Mouse (Mus musculus): ENCODE results near the gene Maml2. TPM values are rescaled to one million over a fixed set of nuclear protein-coding genes. Genes with fewer than 3 reads are reported as not detected.

Maml2 gene
- polyA plus RNA-seq, 1 experiment from 2014 or later = 10.7 TPM

- Histone ChIP-seq H3K27me3 (ENCODE audit: control insufficient read depth, insufficient read depth, low read length) (no peaks in the 10 kb centered on the region), H3K9me3 (ENCODE audit: control insufficient read depth, low read length) (no peaks in the 10 kb centered on the region), H3K4me2 (replicated peaks; ENCODE audit: low read depth, low read length) (no peak overlapping the region), H3K4me3 (ENCODE audit: low read length) (no peak overlapping the region), H3K4me1 (ENCODE audit: control insufficient read depth, insufficient read depth, low read length) (no peaks in the 10 kb centered on the region; the same call in 1 of the 2 replicates), H3K36me3 (ENCODE audit: control insufficient read depth, insufficient read depth, low read length) (no peaks in the 10 kb centered on the region), H3K27ac (ENCODE audit: low read depth, low read length) (no peak overlapping the region), H3K9ac (ENCODE audit: low read depth, low read length) (no peak overlapping the region)
- peak; percentile 57; the same call in 1 of the 2 replicates for ATAC-seq (ENCODE audit: low FRiP score, low TSS enrichment)
- WGBS = 85% methylated on average over 3 of the region's 3 CpGs
These were observed 324.2 kb downstream of the Maml2 start for GRCm38 (mm10) chr9:13621941-13622340.

DNA sequence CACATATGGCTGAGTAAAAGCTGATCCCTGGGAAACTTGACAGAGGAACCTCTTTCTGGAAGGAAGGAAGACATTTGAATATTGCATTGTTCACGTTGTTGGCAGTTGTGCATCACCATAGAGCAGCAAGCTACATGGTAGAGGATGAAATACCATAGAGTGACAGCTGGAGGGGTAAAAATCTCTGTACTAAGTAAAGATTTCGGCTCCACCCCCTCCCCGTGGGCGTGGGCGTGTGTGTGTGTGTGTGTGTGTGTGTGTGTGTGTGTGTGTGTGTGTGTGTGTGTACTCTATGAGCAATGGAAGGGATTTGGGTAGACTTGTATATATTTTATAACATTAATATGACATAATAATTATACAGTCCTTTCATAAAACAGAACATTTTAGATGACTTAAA lies 324.7 kb downstream of the Maml2 start:
- H3K9ac ChIP-seq (ENCODE audit: low read depth, low read length) = no peak overlapping the region
- no peak overlapping the region for H3K4me2 ChIP-seq (replicated peaks; ENCODE audit: low read depth, low read length)
- H3K4me1 ChIP-seq (ENCODE audit: control insufficient read depth, insufficient read depth, low read length) = no peaks in the 10 kb centered on the region; the same call in 1 of the 2 replicates
- no peaks in the 10 kb centered on the region for H3K36me3 ChIP-seq (ENCODE audit: control insufficient read depth, insufficient read depth, low read length)
- ATAC-seq (ENCODE audit: low FRiP score, low TSS enrichment) = no peak
- 84% methylated on average over 5 of the region's 5 CpGs for WGBS
- no peak overlapping the region for H3K27ac ChIP-seq (ENCODE audit: low read depth, low read length)
- no peak overlapping the region for H3K4me3 ChIP-seq (ENCODE audit: low read length)
- H3K27me3 ChIP-seq (ENCODE audit: control insufficient read depth, insufficient read depth, low read length) = no peaks in the 10 kb centered on the region
- H3K9me3 ChIP-seq (ENCODE audit: control insufficient read depth, low read length) = no peaks in the 10 kb centered on the region

DNA sequence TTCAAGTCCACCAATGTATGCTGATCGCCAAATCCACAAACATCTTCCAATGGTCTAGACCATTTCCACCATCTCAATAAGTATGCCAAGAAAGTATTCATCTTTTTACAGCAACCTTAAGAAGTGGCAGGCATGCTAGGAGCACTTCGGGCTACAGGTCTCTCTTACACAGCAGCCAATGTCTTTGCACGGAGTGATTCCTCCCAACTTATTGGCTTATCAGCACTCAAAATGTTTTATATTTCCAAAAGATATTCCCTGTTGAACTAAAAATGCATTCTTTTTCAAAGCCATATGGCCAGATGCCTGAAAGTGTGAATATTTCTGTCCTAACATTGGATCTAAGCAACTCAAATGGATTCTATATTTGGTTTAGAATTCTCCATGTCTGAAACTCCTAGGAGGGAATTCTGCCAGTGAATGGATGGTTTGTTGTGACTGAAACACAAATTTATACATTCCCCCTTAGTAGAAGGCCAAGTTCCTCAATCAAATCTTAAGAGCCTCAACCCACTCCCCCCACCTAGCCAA lies 326.2 kb downstream of the Maml2 start:
- no peaks in the 10 kb centered on the region for H3K4me1 ChIP-seq (ENCODE audit: control insufficient read depth, insufficient read depth, low read length)
- no peak overlapping the region for H3K4me2 ChIP-seq (replicated peaks; ENCODE audit: low read depth, low read length)
- H3K9me3 ChIP-seq (ENCODE audit: control insufficient read depth, low read length) = no peaks in the 10 kb centered on the region
- H3K9ac ChIP-seq (ENCODE audit: low read depth, low read length) = no peak overlapping the region
- 98% methylated on average over 3 of the region's 3 CpGs for WGBS
- no peak overlapping the region for H3K4me3 ChIP-seq (ENCODE audit: low read length)
- H3K36me3 ChIP-seq (ENCODE audit: control insufficient read depth, insufficient read depth, low read length) = no peaks in the 10 kb centered on the region
- H3K27me3 ChIP-seq (ENCODE audit: control insufficient read depth, insufficient read depth, low read length) = no peaks in the 10 kb centered on the region
- ATAC-seq (ENCODE audit: low FRiP score, low TSS enrichment) = no peak
- no peak overlapping the region for H3K27ac ChIP-seq (ENCODE audit: low read depth, low read length)

GRCm38 (mm10) chr9:13624780-13625179 lies 327.0 kb downstream of the Maml2 start:
- no peak for ATAC-seq (ENCODE audit: low FRiP score, low TSS enrichment)
- Histone ChIP-seq H3K9ac (ENCODE audit: low read depth, low read length) (no peak overlapping the region), H3K27ac (ENCODE audit: low read depth, low read length) (no peak overlapping the region), H3K4me3 (ENCODE audit: low read length) (no peak overlapping the region), H3K27me3 (ENCODE audit: control insufficient read depth, insufficient read depth, low read length) (no peaks in the 10 kb centered on the region), H3K9me3 (ENCODE audit: control insufficient read depth, low read length) (no peaks in the 10 kb centered on the region), H3K36me3 (ENCODE audit: control insufficient read depth, insufficient read depth, low read length) (no peaks in the 10 kb centered on the region), H3K4me1 (ENCODE audit: control insufficient read depth, insufficient read depth, low read length) (no peaks in the 10 kb centered on the region), H3K4me2 (replicated peaks; ENCODE audit: low read depth, low read length) (no peak overlapping the region)
- WGBS = 97% methylated on average over 1 of the region's 1 CpGs

- WGBS = 96% methylated on average over 3 of the region's 3 CpGs
- ATAC-seq (ENCODE audit: low FRiP score, low TSS enrichment) = no peak
- H3K27ac ChIP-seq (ENCODE audit: low read depth, low read length) = no peak overlapping the region
- no peak overlapping the region for H3K4me2 ChIP-seq (replicated peaks; ENCODE audit: low read depth, low read length)
- no peak overlapping the region for H3K4me3 ChIP-seq (ENCODE audit: low read length)
- H3K9me3 ChIP-seq (ENCODE audit: control insufficient read depth, low read length) = no peaks in the 10 kb centered on the region
- H3K27me3 ChIP-seq (ENCODE audit: control insufficient read depth, insufficient read depth, low read length) = no peaks in the 10 kb centered on the region
- H3K4me1 ChIP-seq (ENCODE audit: control insufficient read depth, insufficient read depth, low read length) = no peaks in the 10 kb centered on the region
- H3K9ac ChIP-seq (ENCODE audit: low read depth, low read length) = no peak overlapping the region
- no peaks in the 10 kb centered on the region for H3K36me3 ChIP-seq (ENCODE audit: control insufficient read depth, insufficient read depth, low read length)
These were observed 327.5 kb downstream of the Maml2 start for GRCm38 (mm10) chr9:13625215-13625614.

DNA sequence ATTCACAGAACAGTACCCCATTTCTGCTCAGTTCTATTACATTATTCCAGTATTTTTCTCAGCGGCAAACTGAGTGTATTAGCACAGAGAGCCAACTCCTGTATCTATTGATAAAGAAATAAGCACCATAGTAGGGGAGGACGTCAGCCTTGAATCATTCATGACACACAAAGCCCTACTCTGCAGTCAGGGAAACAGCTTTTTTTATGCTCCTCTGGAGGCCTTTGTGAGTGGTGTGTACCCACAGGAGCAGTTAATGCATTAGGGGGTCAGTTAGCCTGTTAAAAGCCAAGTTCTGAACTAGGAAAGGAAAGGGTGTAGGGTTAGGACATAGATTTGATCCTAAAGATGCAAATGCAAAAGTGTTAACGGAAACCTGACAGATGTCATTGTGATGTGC lies 328.7 kb downstream of the Maml2 start:
- Histone ChIP-seq H3K36me3 (ENCODE audit: control insufficient read depth, insufficient read depth, low read length) (no peaks in the 10 kb centered on the region), H3K9ac (ENCODE audit: low read depth, low read length) (no peak overlapping the region), H3K27ac (ENCODE audit: low read depth, low read length) (no peak overlapping the region), H3K27me3 (ENCODE audit: control insufficient read depth, insufficient read depth, low read length) (no peaks in the 10 kb centered on the region), H3K4me1 (ENCODE audit: control insufficient read depth, insufficient read depth, low read length) (no peaks in the 10 kb centered on the region), H3K9me3 (ENCODE audit: control insufficient read depth, low read length) (no peaks in the 10 kb centered on the region), H3K4me2 (replicated peaks; ENCODE audit: low read depth, low read length) (no peak overlapping the region), H3K4me3 (ENCODE audit: low read length) (no peak overlapping the region)
- WGBS = 85% methylated on average over 3 of the region's 3 CpGs
- no peak for ATAC-seq (ENCODE audit: low FRiP score, low TSS enrichment)

DNA sequence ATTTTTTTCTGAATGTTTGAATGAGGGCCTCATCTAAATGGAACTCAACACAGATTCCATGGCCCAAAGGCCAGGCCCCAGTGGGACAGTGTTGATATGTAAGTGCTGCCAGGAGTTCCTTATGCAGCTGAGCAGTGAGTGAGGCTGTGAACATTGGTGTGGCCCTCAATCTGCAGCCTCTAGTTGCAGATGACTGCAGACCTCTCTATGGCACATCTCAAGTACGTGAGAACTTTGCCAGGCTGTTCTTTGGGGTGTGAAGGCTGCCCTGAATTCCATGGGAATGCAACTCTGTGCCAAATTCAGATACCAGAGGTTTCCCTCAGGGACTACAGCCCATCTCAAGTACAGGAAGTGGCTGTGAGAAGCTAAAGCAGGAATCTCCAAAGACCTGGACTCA lies 335.6 kb downstream of the Maml2 start:
- H3K27me3 ChIP-seq (ENCODE audit: control insufficient read depth, insufficient read depth, low read length) = no peaks in the 10 kb centered on the region
- H3K9me3 ChIP-seq (ENCODE audit: control insufficient read depth, low read length) = no peaks in the 10 kb centered on the region
- H3K36me3 ChIP-seq (ENCODE audit: control insufficient read depth, insufficient read depth, low read length) = no peaks in the 10 kb centered on the region
- H3K27ac ChIP-seq (ENCODE audit: low read depth, low read length) = no peak overlapping the region
- 58% methylated on average over 1 of the region's 1 CpGs for WGBS
- H3K4me3 ChIP-seq (ENCODE audit: low read length) = no peak overlapping the region
- H3K4me1 ChIP-seq (ENCODE audit: control insufficient read depth, insufficient read depth, low read length) = no peaks in the 10 kb centered on the region
- no peak overlapping the region for H3K9ac ChIP-seq (ENCODE audit: low read depth, low read length)
- ATAC-seq (ENCODE audit: low FRiP score, low TSS enrichment) = no peak
- no peak overlapping the region for H3K4me2 ChIP-seq (replicated peaks; ENCODE audit: low read depth, low read length)

- Histone ChIP-seq H3K36me3 (ENCODE audit: control insufficient read depth, insufficient read depth, low read length) (no peaks in the 10 kb centered on the region), H3K9ac (ENCODE audit: low read depth, low read length) (no peak overlapping the region), H3K27ac (ENCODE audit: low read depth, low read length) (no peak overlapping the region), H3K4me2 (replicated peaks; ENCODE audit: low read depth, low read length) (no peak overlapping the region), H3K27me3 (ENCODE audit: control insufficient read depth, insufficient read depth, low read length) (no peaks in the 10 kb centered on the region), H3K9me3 (ENCODE audit: control insufficient read depth, low read length) (no peaks in the 10 kb centered on the region), H3K4me1 (ENCODE audit: control insufficient read depth, insufficient read depth, low read length) (no peaks in the 10 kb centered on the region), H3K4me3 (ENCODE audit: low read length) (no peak overlapping the region)
- no peak for ATAC-seq (ENCODE audit: low FRiP score, low TSS enrichment)
- WGBS = 16% methylated on average over 3 of the region's 3 CpGs
These were observed 341.9 kb downstream of the Maml2 start for GRCm38 (mm10) chr9:13639655-13640054.

GRCm38 (mm10) chr9:13645153-13645552 lies 347.4 kb downstream of the Maml2 start:
- 68% methylated on average over 5 of the region's 5 CpGs for WGBS
- Histone ChIP-seq H3K36me3 (ENCODE audit: control insufficient read depth, insufficient read depth, low read length) (no peaks in the 10 kb centered on the region), H3K4me3 (ENCODE audit: low read length) (no peak overlapping the region), H3K4me1 (ENCODE audit: control insufficient read depth, insufficient read depth, low read length) (no peaks in the 10 kb centered on the region), H3K9me3 (ENCODE audit: control insufficient read depth, low read length) (no peaks in the 10 kb centered on the region), H3K27ac (ENCODE audit: low read depth, low read length) (no peak overlapping the region), H3K4me2 (replicated peaks; ENCODE audit: low read depth, low read length) (no peak overlapping the region), H3K9ac (ENCODE audit: low read depth, low read length) (no peak overlapping the region), H3K27me3 (ENCODE audit: control insufficient read depth, insufficient read depth, low read length) (no peaks in the 10 kb centered on the region)
- no peak for ATAC-seq (ENCODE audit: low FRiP score, low TSS enrichment)
